Mouse (Mus musculus) Patski (cell line): ENCODE measurements around the gene Phpt1. TPM values are rescaled to one million over a fixed set of nuclear protein-coding genes. Genes with fewer than 3 reads are reported as not detected.
"Not testable (repeated sequence)": the region's sequence is repeated elsewhere in the genome, so short reads cannot be mapped to it uniquely, and the experiment has no call there.

Experiments
- ATAC-seq: fragments of 100-300 bp; one replicate; pipeline ENCODE4 v1.8.0; 2021
- CTCF ChIA-PET: fragments of 350-600 bp; sonication (Branson Sonifier 250); formaldehyde crosslinking; loops from one replicate; lab custom pipeline; 2022; ENCODE audit warnings: inconsistent platforms; lab: Charles Lee
- POLR2A ChIA-PET: fragments of 350-600 bp; sonication (Branson Sonifier 250); formaldehyde crosslinking; loops from one replicate; lab custom pipeline; 2022; ENCODE audit warnings: antibody characterized with exemption, inconsistent platforms; lab: Charles Lee
- DNase-seq: peaks from one replicate; pipeline ENCODE4 v3.0.0-alpha.2; 2011; ENCODE audit warnings: low read depth, low spot score
- H3K27me3 ChIP-seq: fragments of 371-371 bp; one replicate; pipeline ENCODE4 v1.5.1; 2021
- CTCF ChIP-seq: fragments of 100-300 bp; IDR thresholded peaks from one replicate; pipeline ENCODE4 v1.5.1; 2021
- in situ Hi-C: fragments of 300-500 bp; cut with MboI; formaldehyde crosslinking; loops from 3 replicates; pipeline ENCODE4 v1.11.1; 2018; ENCODE audit warnings: low pct_unique_long_range_greater_than_20kb, mixed read lengths
- polyA plus RNA-seq: library from polyadenylated mRNA; unstranded; gene quantifications from one replicate; pipeline ENCODE4 v1.2.3, GENCODE M21; 2021

Phpt1 gene
- polyA plus RNA-seq, 1 experiment from 2014 or later: 139 TPM

DNA sequence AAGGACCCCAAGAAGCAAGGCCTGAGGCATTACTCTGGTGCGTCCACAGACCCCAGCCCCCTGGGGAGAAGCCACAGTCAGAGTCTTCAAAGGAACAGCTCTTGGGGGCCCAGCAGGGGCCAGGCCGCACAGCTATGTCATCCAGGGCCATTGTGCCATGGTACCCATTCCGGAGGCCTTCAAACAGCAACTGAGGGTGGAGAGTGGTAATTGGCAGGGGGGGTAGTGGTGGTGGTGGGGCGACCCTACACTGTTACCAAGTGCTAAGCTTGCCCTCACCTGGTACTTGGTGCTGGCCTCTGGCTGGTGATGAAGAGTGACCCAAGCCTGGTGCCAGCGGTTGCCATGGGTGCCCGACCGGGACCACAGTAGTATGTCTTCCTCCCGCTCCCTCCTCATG, 9.3 kb downstream of the Phpt1 start:
- no peak for ATAC-seq
- no peak for DNase-seq
- in situ Hi-C loops: no loop called here
- ChIA-PET POLR2A (interaction anchor here (1.3 to 2.4 kb wide), 2 partner anchors 8 to 9 kb away, joined by 3 to 10 read pairs; partner anchors contain the start of genes Edf1, Mamdc4 and Phpt1), CTCF (interaction anchor here (1.3 to 2.0 kb wide), 2 partner anchors 26 to 59 kb away, joined by 3 to 4 read pairs; no protein-coding TSS in a partner anchor)
- H3K27me3 ChIP-seq: no peaks in the 10 kb centered on the region
- TF ChIP-seq CTCF: no peak

DNA sequence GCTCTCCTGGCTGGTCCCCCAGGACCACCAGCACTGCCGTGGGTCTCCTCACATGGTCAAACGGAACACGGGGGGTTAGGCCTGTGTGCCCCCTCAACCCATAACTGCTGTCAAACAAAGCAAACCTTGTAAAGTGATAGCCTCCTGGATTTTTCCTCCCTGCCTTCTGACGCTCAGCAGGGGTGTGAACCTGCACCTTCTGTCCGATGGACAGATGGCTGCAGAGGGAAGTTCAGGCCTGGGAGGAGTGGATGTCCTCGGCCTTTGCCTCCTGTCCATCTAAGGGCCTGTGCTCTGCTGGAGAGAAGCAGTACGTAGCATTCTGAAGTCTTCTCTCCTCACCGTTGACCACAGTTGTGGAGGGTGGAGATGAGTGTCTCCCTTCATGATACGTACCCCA, 13.1 kb downstream of the Phpt1 start:
- ChIA-PET CTCF (interaction anchor here (0.8 kb wide), 1 partner anchor 19 kb away, joined by 3 read pairs; no protein-coding TSS in a partner anchor), POLR2A (no interaction called here)
- no peak for TF ChIP-seq CTCF
- ATAC-seq: no peak
- no peaks in the 10 kb centered on the region for H3K27me3 ChIP-seq
- no peak for DNase-seq
- in situ Hi-C loops: no loop called here

DNA sequence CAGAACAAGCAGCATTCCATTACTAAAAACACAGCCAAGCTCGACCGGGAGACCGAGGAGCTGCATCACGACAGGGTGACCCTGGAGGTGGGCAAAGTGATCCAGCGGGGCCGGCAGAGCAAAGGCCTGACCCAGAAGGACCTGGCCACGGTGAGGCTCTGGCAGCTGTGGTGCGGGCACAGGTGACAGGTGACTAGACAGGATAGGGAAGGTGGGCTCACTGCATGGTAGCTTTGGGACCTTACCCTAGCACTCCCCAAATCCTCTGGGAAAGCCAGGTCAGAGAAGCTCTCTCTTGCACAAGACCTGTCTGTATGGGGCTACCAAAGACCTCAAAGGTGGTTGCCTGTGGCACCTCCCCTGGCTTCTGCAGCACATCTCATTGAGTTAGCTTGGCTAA, 14.5 kb downstream of the Phpt1 start:
- ChIA-PET POLR2A (no interaction called here), CTCF (interaction anchor here (1.3 kb wide), 1 partner anchor 51 kb away, joined by 4 read pairs; no protein-coding TSS in a partner anchor)
- DNase-seq: no peak
- in situ Hi-C loops: no loop called here
- no peaks in the 10 kb centered on the region for H3K27me3 ChIP-seq
- TF ChIP-seq CTCF: no peak
- no peak for ATAC-seq

DNA sequence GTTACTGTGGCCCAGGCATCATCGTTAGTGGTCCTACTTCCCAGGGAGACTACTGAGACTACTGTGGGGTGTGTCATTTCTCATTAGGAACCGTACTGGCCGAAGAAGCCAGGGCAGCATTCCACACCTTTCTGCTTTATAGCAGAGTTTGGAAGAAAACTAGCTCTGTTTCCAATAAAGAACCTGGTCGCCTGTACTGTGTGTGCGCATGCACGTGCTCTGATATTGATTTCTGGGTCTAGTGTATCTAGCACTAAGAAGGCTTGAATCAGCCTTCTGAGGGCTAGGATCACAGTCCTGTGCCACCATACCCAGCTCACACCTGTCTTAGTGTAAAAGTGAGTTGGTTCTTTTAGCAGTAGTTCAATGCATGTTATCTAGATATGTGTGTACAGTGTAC, 16.2 kb downstream of the Phpt1 start:
- TF ChIP-seq CTCF: no peak
- ChIA-PET CTCF (interaction anchor here (1.8 kb wide), 1 partner anchor 11 kb away, joined by 9 read pairs; the partner anchor contains the start of gene Traf2), POLR2A (interaction anchor here (1.1 to 2.7 kb wide), 4 partner anchors 8 to 17 kb away, joined by 3 to 10 read pairs (median 3); partner anchors contain the start of gene Phpt1)
- no peak for ATAC-seq
- in situ Hi-C loops: no loop called here
- DNase-seq: no peak
- no peaks in the 10 kb centered on the region for H3K27me3 ChIP-seq

DNA sequence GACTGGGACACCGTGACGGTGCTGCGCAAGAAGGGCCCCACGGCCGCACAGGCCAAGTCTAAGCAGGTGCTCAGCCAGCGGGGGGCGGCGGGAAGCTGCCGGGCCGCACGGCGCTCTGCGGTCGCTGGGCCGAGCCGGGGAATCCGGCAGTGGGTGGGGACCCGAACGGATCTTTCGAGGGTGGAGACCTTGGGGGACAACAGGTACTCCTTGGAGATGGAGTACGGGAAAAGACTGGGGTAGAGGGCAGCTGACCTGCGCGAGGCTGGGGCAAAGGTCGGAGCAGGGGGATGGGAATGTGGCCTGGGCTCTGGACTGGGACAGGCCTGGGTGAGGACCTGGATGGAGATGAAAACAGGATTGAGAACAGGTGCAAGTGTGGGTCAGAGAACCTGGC, 17.1 kb downstream of the Phpt1 start:
- TF ChIP-seq CTCF: no peak
- ChIA-PET POLR2A (interaction anchor here (1.3 to 2.7 kb wide), 6 partner anchors 9 to 49 kb away, joined by 3 to 10 read pairs (median 4); partner anchors contain the start of gene Ajm1), CTCF (interaction anchor here (1.6 to 1.8 kb wide), 3 partner anchors 10 to 33 kb away, joined by 4 to 9 read pairs (median 5); partner anchors contain the start of genes Ajm1 and Traf2)
- ATAC-seq (no peak), DNase-seq (no peak)
- in situ Hi-C loops: no loop called here
- H3K27me3 ChIP-seq: no peaks in the 10 kb centered on the region

DNA sequence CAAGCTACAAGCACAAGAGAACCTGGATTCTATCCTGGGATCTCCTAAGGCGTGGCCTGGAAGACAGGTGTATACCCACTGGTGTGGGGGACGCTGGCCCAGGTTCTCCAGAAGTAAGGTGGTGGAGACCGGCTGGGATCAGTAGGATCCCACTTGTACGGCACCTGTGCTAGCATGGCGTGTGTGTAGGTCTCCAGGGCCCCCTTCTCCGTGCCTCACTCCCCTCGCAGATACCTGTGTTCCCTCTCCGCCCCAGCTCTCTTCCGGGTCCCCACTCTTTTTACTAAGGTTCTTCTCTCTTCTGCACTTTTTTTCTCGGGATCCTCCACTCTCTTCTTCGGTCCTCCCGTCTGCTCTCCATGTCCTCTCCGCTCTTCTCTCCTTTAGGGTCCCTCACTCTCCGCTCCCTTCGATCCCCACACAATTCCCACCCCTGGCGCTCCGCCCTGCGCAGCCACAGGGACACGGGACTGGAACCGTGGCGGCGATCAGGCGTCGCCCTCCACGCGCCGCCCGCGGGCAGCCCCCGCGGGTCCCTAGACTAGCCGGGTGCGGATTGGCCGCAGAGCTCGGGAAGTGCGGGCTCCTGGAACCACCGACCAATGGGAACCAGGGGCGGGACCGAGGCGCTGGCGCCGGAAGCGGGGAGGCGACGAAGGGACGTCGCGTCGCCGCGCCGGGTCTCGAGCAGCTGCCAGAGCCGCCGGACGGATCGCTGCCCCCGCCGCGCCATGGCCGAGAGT, 17.6 kb downstream of the Phpt1 start, which contains the start of gene Edf1:
Edf1 (plus strand) TSS at position 627 of the 743 bp plus-strand sequence.
- no peak for TF ChIP-seq CTCF

DNA sequence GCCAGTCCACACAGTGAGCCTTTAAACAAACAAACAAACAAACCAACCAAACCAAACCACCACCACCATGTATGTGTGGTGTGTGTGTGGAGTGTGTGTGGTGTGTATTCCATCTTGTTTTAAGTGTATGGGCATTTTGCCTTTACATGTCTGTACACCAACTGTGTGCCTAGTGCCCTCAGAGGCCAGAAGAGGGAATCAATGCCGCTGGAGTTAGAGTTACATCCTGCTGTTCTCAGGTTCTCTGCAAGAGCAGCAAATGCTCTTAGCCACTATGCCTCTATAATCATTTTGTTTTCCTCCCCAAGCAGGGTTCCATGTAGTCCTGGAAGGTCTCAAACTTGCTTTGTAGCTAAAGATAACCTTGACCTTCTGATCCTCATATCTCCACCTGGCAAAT, 18.7 kb downstream of the Phpt1 start:
- no peaks in the 10 kb centered on the region for H3K27me3 ChIP-seq
- DNase-seq: no peak
- in situ Hi-C loops: no loop called here
- no peak for TF ChIP-seq CTCF
- ATAC-seq: no peak
- ChIA-PET CTCF (interaction anchor here (1.0 to 1.7 kb wide), 5 partner anchors 9 to 96 kb away, joined by 3 to 6 read pairs (median 4); partner anchors contain the start of genes Ajm1 and Paxx), POLR2A (interaction anchor here (0.6 to 2.7 kb wide), 4 partner anchors 10 to 48 kb away, joined by 3 to 10 read pairs (median 6); no protein-coding TSS in a partner anchor)

More for the DNA sequence above, 17.6 kb downstream of the Phpt1 start, which contains the start of gene Edf1:
- H3K27me3 ChIP-seq: no peaks in the 10 kb centered on the region
- POLR2A ChIA-PET: interaction anchor here (0.6 to 2.7 kb wide), 9 partner anchors 9 to 49 kb away, joined by 3 to 10 read pairs (median 3); partner anchors contain the start of genes Ajm1 and Traf2
- no peak for DNase-seq
- in situ Hi-C loops: no loop called here
- peak; percentile 93 for ATAC-seq
- CTCF ChIA-PET: interaction anchor here (1.0 to 1.8 kb wide), 5 partner anchors 10 to 97 kb away, joined by 3 to 9 read pairs (median 5); partner anchors contain the start of genes Ajm1, Paxx and Traf2

DNA sequence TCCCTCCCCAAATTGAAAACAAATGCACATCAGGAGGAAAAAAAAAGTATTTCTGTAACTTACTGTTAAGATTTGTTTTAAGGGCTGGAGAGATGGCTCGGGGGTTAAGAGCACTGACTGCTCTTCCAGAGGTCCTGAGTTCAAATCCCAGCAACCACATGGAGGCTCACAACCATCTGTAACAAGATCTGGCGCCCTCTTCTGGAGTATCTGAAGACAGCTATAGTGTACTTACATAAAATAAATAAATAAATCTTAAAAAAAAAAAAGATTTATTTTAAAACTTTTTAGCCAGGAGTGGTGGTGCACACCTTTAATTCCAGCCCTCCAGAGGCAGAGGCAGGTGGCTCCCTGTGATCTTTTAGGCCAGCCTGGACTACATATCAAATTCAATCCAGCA, 19.5 kb downstream of the Phpt1 start:
- in situ Hi-C loops, H3K27me3 ChIP-seq, DNase-seq, ATAC-seq, POLR2A ChIA-PET, CTCF ChIA-PET: not testable (repeated sequence)

DNA sequence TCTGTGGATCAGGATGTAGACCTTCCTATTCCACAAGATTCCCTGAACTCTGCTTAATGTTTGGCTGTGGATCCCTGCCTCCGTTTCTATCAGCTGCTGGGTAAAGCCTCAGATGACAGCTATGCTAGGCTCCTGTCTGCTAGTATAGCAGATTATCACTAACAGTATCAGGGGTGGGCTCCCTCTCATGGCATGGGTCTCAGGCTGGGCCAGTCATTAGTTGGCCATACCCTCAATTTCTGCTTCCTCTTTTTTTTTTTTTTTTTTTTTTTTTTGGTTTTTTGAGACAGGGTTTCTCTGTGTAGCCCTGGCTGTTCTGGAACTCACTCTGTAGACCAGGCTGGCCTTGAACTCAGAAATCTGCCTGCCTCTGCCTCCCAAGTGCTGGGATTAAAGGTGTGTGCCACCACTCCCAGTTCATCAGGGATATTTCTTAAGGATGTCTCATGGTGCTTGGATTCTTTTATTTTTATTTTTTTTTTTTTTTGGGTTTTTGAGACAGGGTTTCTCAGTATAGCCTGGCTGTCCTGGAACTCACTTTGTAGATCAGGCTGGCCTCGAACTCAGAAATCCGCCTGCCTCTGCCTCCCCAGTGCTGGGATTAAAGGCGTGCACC, 21.7 kb downstream of the Phpt1 start:
- POLR2A ChIA-PET, CTCF ChIA-PET, DNase-seq, H3K27me3 ChIP-seq, ATAC-seq: not testable (repeated sequence)
- in situ Hi-C loops: loop anchor here (5.0 kb wide), 2 partner anchors 36 to 121 kb away; no protein-coding TSS in a partner anchor

DNA sequence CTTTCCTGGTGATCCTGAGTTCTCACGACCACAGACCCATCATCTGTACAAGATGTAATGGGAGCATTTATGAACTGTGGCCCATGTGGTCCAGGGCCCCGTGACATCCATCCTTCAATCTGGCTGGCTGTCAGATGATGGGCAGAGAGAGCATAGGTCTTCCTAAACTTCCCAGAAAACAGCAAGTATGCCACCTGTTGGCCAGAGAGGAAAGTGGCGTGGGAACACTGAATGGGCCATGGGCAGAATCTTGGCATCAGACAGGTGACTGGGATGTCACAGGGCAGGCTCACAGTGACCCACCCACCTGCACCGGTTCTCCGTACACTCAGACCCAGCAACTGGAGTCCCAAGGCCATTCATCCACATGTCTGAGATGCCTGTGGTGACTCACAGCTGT, 23.8 kb downstream of the Phpt1 start:
- H3K27me3 ChIP-seq: no peaks in the 10 kb centered on the region
- POLR2A ChIA-PET: interaction anchor here (0.6 to 0.8 kb wide), 2 partner anchors 16 to 38 kb away, joined by 3 to 5 read pairs; no protein-coding TSS in a partner anchor
- ATAC-seq (no peak), DNase-seq (no peak)
- in situ Hi-C loops: loop anchor here (5.0 kb wide), 2 partner anchors 34 to 119 kb away; no protein-coding TSS in a partner anchor
- CTCF ChIA-PET: interaction anchor here (1.0 to 5.7 kb wide), 3 partner anchors 31 to 98 kb away, joined by 3 to 35 read pairs (median 4); no protein-coding TSS in a partner anchor
- no peak for TF ChIP-seq CTCF
